In genomic region chr11:109584843-109585713, GRCm38 (mm10) we compare ENCODE assay signal across 8 mouse cellular contexts. TPM values are rescaled to one million over a fixed set of nuclear protein-coding genes. Genes with fewer than 3 reads are reported as not detected.
DNase-seq lines count a peak whose midpoint lies in the region; ATAC-seq lines count a peak whose summit lies in the region.

No protein-coding gene starts in this region.

- H3K9ac ChIP-seq in intestine, embryonic 14.5 days (ENCODE audit: low read length) = no peak overlapping the region
- no peak overlapping the region for H3K9ac ChIP-seq in intestine, embryonic 15.5 days
- no peak overlapping the region for H3K9ac ChIP-seq in limb, embryonic 13.5 days
- H3K9ac ChIP-seq in midbrain, embryonic 16.5 days (ENCODE audit: low read depth, low read length) = no peak overlapping the region

- no peaks in the 10 kb centered on the region for H3K27me3 ChIP-seq in intestine, embryonic 14.5 days (replicated peaks; ENCODE audit: control insufficient read depth, insufficient read depth, low read length)
- no peaks in the 10 kb centered on the region for H3K27me3 ChIP-seq in intestine, embryonic 15.5 days (replicated peaks)
- no peaks in the 10 kb centered on the region for H3K27me3 ChIP-seq in limb, embryonic 13.5 days
- no peaks in the 10 kb centered on the region for H3K27me3 ChIP-seq in midbrain, embryonic 16.5 days (ENCODE audit: control insufficient read depth, insufficient read depth, low read depth, low read length)

- no peak overlapping the region for H3K27ac ChIP-seq in intestine, embryonic 14.5 days (ENCODE audit: low read depth)
- H3K27ac ChIP-seq in intestine, embryonic 15.5 days = no peak overlapping the region
- no peak overlapping the region for H3K27ac ChIP-seq in limb, embryonic 13.5 days
- no peak overlapping the region for H3K27ac ChIP-seq in midbrain, embryonic 16.5 days (ENCODE audit: low read length)

- no peak overlapping the region for H3K4me2 ChIP-seq in intestine, embryonic 14.5 days (ENCODE audit: low read length)
- no peak overlapping the region for H3K4me2 ChIP-seq in intestine, embryonic 15.5 days (replicated peaks)
- H3K4me2 ChIP-seq in limb, embryonic 13.5 days (replicated peaks) = no peak overlapping the region
- no peak overlapping the region for H3K4me2 ChIP-seq in midbrain, embryonic 16.5 days (ENCODE audit: low read length)

- H3K9me3 ChIP-seq in intestine, embryonic 14.5 days (ENCODE audit: control insufficient read depth, low read length) = no peaks in the 10 kb centered on the region
- no peaks in the 10 kb centered on the region for H3K9me3 ChIP-seq in intestine, embryonic 15.5 days
- no peaks in the 10 kb centered on the region for H3K9me3 ChIP-seq in limb, embryonic 13.5 days
- no peaks in the 10 kb centered on the region for H3K9me3 ChIP-seq in midbrain, embryonic 16.5 days (replicated peaks; ENCODE audit: control insufficient read depth, low read length, poor library complexity, severe bottlenecking)

- no peaks in the 10 kb centered on the region for H3K4me1 ChIP-seq in intestine, embryonic 14.5 days (replicated peaks; ENCODE audit: control insufficient read depth, insufficient read depth, low read length)
- H3K4me1 ChIP-seq in intestine, embryonic 15.5 days (replicated peaks) = 0 out of 2 replicates have a peak, but pooled peaks cover 3% of the 10 kb centered on the region
- H3K4me1 ChIP-seq in limb, embryonic 13.5 days = peaks cover 5% of the 10 kb centered on the region; the same call in 1 of the 2 replicates
- H3K4me1 ChIP-seq in midbrain, embryonic 16.5 days (ENCODE audit: control insufficient read depth, insufficient read depth, low read length) = no peaks in the 10 kb centered on the region

- peaks cover 16% of the 10 kb centered on the region for H3K36me3 ChIP-seq in intestine, embryonic 14.5 days (ENCODE audit: control insufficient read depth, insufficient read depth, low read length)
- no peaks in the 10 kb centered on the region; the same call in 1 of the 2 replicates for H3K36me3 ChIP-seq in intestine, embryonic 15.5 days
- peaks cover 46% of the 10 kb centered on the region for H3K36me3 ChIP-seq in limb, embryonic 13.5 days
- H3K36me3 ChIP-seq in midbrain, embryonic 16.5 days (ENCODE audit: control insufficient read depth, insufficient read depth, low read length) = no peaks in the 10 kb centered on the region

- 48% methylated on average over 11 of the region's 11 CpGs for WGBS in intestine, embryonic 14.5 days
- WGBS in intestine, embryonic 15.5 days = 49% methylated on average over 11 of the region's 11 CpGs
- WGBS in limb, embryonic 13.5 days = 50% methylated on average over 11 of the region's 11 CpGs
- 50% methylated on average over 11 of the region's 11 CpGs for WGBS in midbrain, embryonic 16.5 days

- no peak overlapping the region for H3K4me3 ChIP-seq in intestine, embryonic 14.5 days (ENCODE audit: low read depth, low read length)
- H3K4me3 ChIP-seq in intestine, embryonic 15.5 days (replicated peaks) = no peak overlapping the region
- no peak overlapping the region for H3K4me3 ChIP-seq in limb, embryonic 13.5 days
- H3K4me3 ChIP-seq in midbrain, embryonic 16.5 days (ENCODE audit: low read depth, low read length) = no peak overlapping the region

- DNase-seq in intestine, embryonic 14.5 days (ENCODE audit: low spot score) = peak; percentile 83
- peak; percentile 65 for DNase-seq in gastrocnemius, postnatal 10 days
- DNase-seq in kidney, adult 8-10 months = peak; percentile 50 to 74
- DNase-seq in spleen, adult 18-20 months = peak; percentile 38 to 72

- ATAC-seq in intestine, embryonic 14.5 days (replicated peaks; ENCODE audit: low FRiP score, low TSS enrichment, low read depth) = 0 out of 2 replicates have a peak, but pooled peaks have one; percentile 20
- no peak for ATAC-seq in intestine, embryonic 15.5 days
- peak; percentile 56 for ATAC-seq in common myeloid progenitor, adult 5-6 weeks (replicated peaks; ENCODE audit: low read depth, poor library complexity, severe bottlenecking)
- peak; percentile 30; the same call in 1 of the 2 replicates for ATAC-seq in limb, embryonic 13.5 days (ENCODE audit: low FRiP score, low read depth)
- ATAC-seq in midbrain, embryonic 16.5 days = peak; percentile 64; the same call in 1 of the 2 replicates

RNA-seq across cellular contexts. Expression of gene Wipi1, which starts 26.7 kb away (rescaled TPM):
- 18.0 and 18.2 TPM in 2 replicates for polyA plus RNA-seq in intestine, embryonic 14.5 days (2014; fragmentation: Nextera tagmentation; extraction: Ambion mirVana)
- polyA plus RNA-seq in intestine, embryonic 15.5 days (2015; fragmentation: Nextera tagmentation; extraction: Ambion mirVana) = 27.4 and 30.4 TPM in 2 replicates
- 1.9 and 5.7 TPM in 2 replicates for total RNA-seq in common myeloid progenitor, adult 5-6 weeks (2017)
- total RNA-seq in gastrocnemius, postnatal 10 days (2021) = 10 to 100 TPM; 64.0 to 72.0 TPM
- polyA plus RNA-seq in limb, embryonic 13.5 days (2015; fragmentation: Nextera tagmentation; extraction: Ambion mirVana) = 51.0 and 52.7 TPM in 2 replicates
- 14.3 and 15.6 TPM in 2 replicates for polyA plus RNA-seq in midbrain, embryonic 16.5 days (2015; fragmentation: Nextera tagmentation; extraction: Ambion mirVana)
